Mouse (Mus musculus) midbrain, embryonic 15.5 days (tissue): Measurements from ENCODE around the gene Stk40. TPM values are rescaled to one million over a fixed set of nuclear protein-coding genes. Genes with fewer than 3 reads are reported as not detected.
"Not testable (repeated sequence)": the region's sequence is repeated elsewhere in the genome, so short reads cannot be mapped to it uniquely, and the experiment has no call there.

Experiments
- ATAC-seq: fragments of 200-750 bp; cut with Nextera tagmentation; replicated peaks from 2 replicates; pipeline ENCODE4 v1.8.0; 2017; ENCODE audit warnings: moderate TSS enrichment
- H3K27ac ChIP-seq: fragments of 300-500 bp; sonication (generic); 2 replicates; pipeline ENCODE4 v1.5.1; 2015; ENCODE audit warnings: mild to moderate bottlenecking, inconsistent platforms
- H3K27me3 ChIP-seq: fragments of 300-500 bp; sonication (generic); replicated peaks from 2 replicates; pipeline ENCODE4 v1.6.1; 2015; ENCODE audit warnings: inconsistent platforms
- H3K36me3 ChIP-seq: fragments of 300-500 bp; sonication (generic); replicated peaks from 2 replicates; pipeline ENCODE4 v1.6.1; 2015; ENCODE audit warnings: inconsistent platforms
- H3K4me1 ChIP-seq: fragments of 300-500 bp; sonication (generic); 2 replicates; pipeline ENCODE4 v1.6.1; 2015; ENCODE audit warnings: inconsistent platforms
- H3K4me2 ChIP-seq: fragments of 300-500 bp; sonication (generic); 2 replicates; pipeline ENCODE4 v1.6.1; 2015; ENCODE audit warnings: inconsistent platforms, mild to moderate bottlenecking, moderate library complexity
- H3K4me3 ChIP-seq: fragments of 300-500 bp; sonication (generic); 2 replicates; pipeline ENCODE4 v1.5.1; 2015; ENCODE audit warnings: mild to moderate bottlenecking, inconsistent platforms
- H3K9ac ChIP-seq: fragments of 300-500 bp; sonication (generic); 2 replicates; pipeline ENCODE4 v1.6.1; 2015; ENCODE audit warnings: mild to moderate bottlenecking, inconsistent platforms
- H3K9me3 ChIP-seq: fragments of 300-500 bp; sonication (generic); 2 replicates; pipeline ENCODE4 v1.6.1; 2016; ENCODE audit warnings: inconsistent platforms
- WGBS: fragments of 180-500 bp; shearing (Covaris S2); methylation state at CpG from one replicate; pipeline ENCODE4 v1.1.7; 2015; ENCODE audit warnings: mixed read lengths; 5-methylcytosine and 5-hydroxymethylcytosine counted together
- polyA plus RNA-seq: library from polyadenylated mRNA; unstranded; fragments of >200 nt; fragmentation: Nextera tagmentation; extraction: Ambion mirVana; gene quantifications from 2 replicates; pipeline ENCODE4 v1.2.1, GENCODE M21; 2015

Gene Stk40
- polyA plus RNA-seq, 1 experiment from 2014 or later, result 34.4 TPM

- Histone ChIP-seq H3K27me3 (no peaks in the 10 kb centered on the region), H3K4me3 (no peak overlapping the region), H3K4me1 (peaks cover 11% of the 10 kb centered on the region), H3K36me3 (peaks cover 12% of the 10 kb centered on the region; the same call in 1 of the 2 replicates), H3K9me3 (no peaks in the 10 kb centered on the region), H3K4me2 (no peak overlapping the region), H3K9ac (no peak overlapping the region), H3K27ac (no peak overlapping the region)
- ATAC-seq, result no peak
- WGBS, result 75% methylated on average over 4 of the region's 4 CpGs
These were observed 59.9 kb downstream of the Stk40 start for GRCm38 (mm10) chr4:126163685-126164084.

- not testable (repeated sequence) for H3K4me3 ChIP-seq, H3K27me3 ChIP-seq, H3K9me3 ChIP-seq, H3K4me2 ChIP-seq, ATAC-seq, H3K27ac ChIP-seq, H3K9ac ChIP-seq
- WGBS, result 74% methylated on average over 10 of the region's 10 CpGs
- peaks cover 13% of the 10 kb centered on the region for H3K36me3 ChIP-seq
- H3K4me1 ChIP-seq, result peaks cover 11% of the 10 kb centered on the region
These were observed 61.3 kb downstream of the Stk40 start for GRCm38 (mm10) chr4:126165092-126165491.

GRCm38 (mm10) chr4:126166084-126166483, 62.3 kb downstream of the Stk40 start:
- H3K9me3 ChIP-seq, result no peaks in the 10 kb centered on the region
- ATAC-seq, result no peak
- 82% methylated on average over 3 of the region's 3 CpGs for WGBS
- H3K4me2 ChIP-seq, result no peak overlapping the region
- no peak overlapping the region for H3K9ac ChIP-seq
- H3K36me3 ChIP-seq, result peaks cover 21% of the 10 kb centered on the region
- no peaks in the 10 kb centered on the region for H3K27me3 ChIP-seq
- H3K4me1 ChIP-seq, result peaks cover 11% of the 10 kb centered on the region
- no peak overlapping the region for H3K4me3 ChIP-seq
- no peak overlapping the region for H3K27ac ChIP-seq

GRCm38 (mm10) chr4:126168851-126169250, 65.1 kb downstream of the Stk40 start:
- H3K9ac ChIP-seq, result no peak overlapping the region
- no peak overlapping the region for H3K27ac ChIP-seq
- no peaks in the 10 kb centered on the region for H3K9me3 ChIP-seq
- H3K36me3 ChIP-seq, result peaks cover 34% of the 10 kb centered on the region
- ATAC-seq, result no peak
- H3K4me2 ChIP-seq, result no peak overlapping the region
- WGBS, result 91% methylated on average over 6 of the region's 6 CpGs
- no peak overlapping the region for H3K4me3 ChIP-seq
- no peaks in the 10 kb centered on the region for H3K27me3 ChIP-seq
- no peaks in the 10 kb centered on the region for H3K4me1 ChIP-seq

GRCm38 (mm10) chr4:126170737-126171136, 67.0 kb downstream of the Stk40 start:
- not testable (repeated sequence) for H3K4me2 ChIP-seq, H3K27ac ChIP-seq, H3K27me3 ChIP-seq, H3K4me3 ChIP-seq, ATAC-seq, H3K9me3 ChIP-seq, H3K9ac ChIP-seq, H3K4me1 ChIP-seq
- peaks cover 52% of the 10 kb centered on the region for H3K36me3 ChIP-seq
- WGBS, result 97% methylated on average over 5 of the region's 5 CpGs

- no peak for ATAC-seq
- no peak overlapping the region for H3K27ac ChIP-seq
- no peak overlapping the region for H3K9ac ChIP-seq
- peaks cover 56% of the 10 kb centered on the region for H3K36me3 ChIP-seq
- WGBS, result 93% methylated on average over 5 of the region's 5 CpGs
- H3K4me1 ChIP-seq, result no peaks in the 10 kb centered on the region
- no peaks in the 10 kb centered on the region for H3K9me3 ChIP-seq
- H3K4me2 ChIP-seq, result no peak overlapping the region
- no peak overlapping the region for H3K4me3 ChIP-seq
- H3K27me3 ChIP-seq, result no peaks in the 10 kb centered on the region
These were observed 70.0 kb downstream of the Stk40 start for GRCm38 (mm10) chr4:126173800-126174199.

- not testable (repeated sequence) for H3K27me3 ChIP-seq, H3K9me3 ChIP-seq, H3K9ac ChIP-seq, H3K4me3 ChIP-seq, H3K4me1 ChIP-seq, ATAC-seq, H3K27ac ChIP-seq, H3K4me2 ChIP-seq
- H3K36me3 ChIP-seq, result peaks cover 57% of the 10 kb centered on the region
- WGBS, result 93% methylated on average over 7 of the region's 7 CpGs
These were observed 72.2 kb downstream of the Stk40 start for GRCm38 (mm10) chr4:126175980-126176379.

GRCm38 (mm10) chr4:126181170-126181957, 77.6 kb downstream of the Stk40 start:
- Histone ChIP-seq H3K27ac (no peak overlapping the region), H3K9ac (no peak overlapping the region), H3K4me3 (no peak overlapping the region), H3K9me3 (no peaks in the 10 kb centered on the region), H3K27me3 (no peaks in the 10 kb centered on the region), H3K36me3 (peaks cover 26% of the 10 kb centered on the region), H3K4me2 (no peak overlapping the region), H3K4me1 (no peaks in the 10 kb centered on the region)
- ATAC-seq, result no peak
- WGBS, result 59% methylated on average over 7 of the region's 7 CpGs

- Histone ChIP-seq H3K4me1 (no peaks in the 10 kb centered on the region), H3K9me3 (no peaks in the 10 kb centered on the region), H3K36me3 (peaks cover 17% of the 10 kb centered on the region; the same call in 1 of the 2 replicates), H3K4me2 (no peak overlapping the region), H3K27ac (no peak overlapping the region), H3K4me3 (no peak overlapping the region), H3K27me3 (no peaks in the 10 kb centered on the region), H3K9ac (no peak overlapping the region)
- ATAC-seq, result no peak
- 87% methylated on average over 5 of the region's 5 CpGs for WGBS
These were observed 79.3 kb downstream of the Stk40 start for GRCm38 (mm10) chr4:126183034-126183433.

GRCm38 (mm10) chr4:126187096-126187495, 83.3 kb downstream of the Stk40 start:
- ATAC-seq, result no peak
- Histone ChIP-seq H3K27ac (no peak overlapping the region), H3K4me2 (no peak overlapping the region), H3K9ac (no peak overlapping the region), H3K36me3 (peaks cover 6% of the 10 kb centered on the region; the same call in 1 of the 2 replicates), H3K4me1 (no peaks in the 10 kb centered on the region), H3K27me3 (no peaks in the 10 kb centered on the region), H3K4me3 (no peak overlapping the region), H3K9me3 (no peaks in the 10 kb centered on the region)
- WGBS, result 92% methylated on average over 3 of the region's 3 CpGs

Other genes with a start within 250 kb of the Stk40 start
- gene Csf3r, start 79.4 kb upstream of the Stk40 start, polyA plus RNA-seq, result 0.60 and 0.74 TPM in 2 replicates
- 130 and 131 TPM in 2 replicates for gene Mrps15, start 57.0 kb upstream of the Stk40 start, polyA plus RNA-seq
- 43.7 and 47.7 TPM in 2 replicates for gene Oscp1, start 45.4 kb upstream of the Stk40 start, polyA plus RNA-seq
- 48.7 and 53.0 TPM in 2 replicates for gene Lsm10, start 7.3 kb upstream of the Stk40 start, polyA plus RNA-seq
- gene Eva1b, start 43.8 kb downstream of the Stk40 start, polyA plus RNA-seq, result 11.8 and 12.0 TPM in 2 replicates
- 1.3 TPM in 2 replicates for gene Sh3d21, start 59.5 kb downstream of the Stk40 start, polyA plus RNA-seq
- gene Thrap3, start 98.8 kb downstream of the Stk40 start, polyA plus RNA-seq, result 140 and 150 TPM in 2 replicates
- gene Map7d1, start 152.4 kb downstream of the Stk40 start, polyA plus RNA-seq, result 85.4 and 92.1 TPM in 2 replicates
- 184 and 188 TPM in 2 replicates for gene Trappc3, start 158.4 kb downstream of the Stk40 start, polyA plus RNA-seq
- 2.6 and 2.9 TPM in 2 replicates for gene Col8a2, start 182.8 kb downstream of the Stk40 start, polyA plus RNA-seq
- 94.6 and 99.9 TPM in 2 replicates for gene Adprhl2, start 217.7 kb downstream of the Stk40 start, polyA plus RNA-seq
- 11.8 and 15.1 TPM in 2 replicates for gene Tekt2, start 221.7 kb downstream of the Stk40 start, polyA plus RNA-seq